Comparison of ENCODE assay signal across 8 mouse cellular contexts in genomic region chr7:116443004-116443696, GRCm38 (mm10). TPM values are rescaled to one million over a fixed set of nuclear protein-coding genes. Genes with fewer than 3 reads are reported as not detected.
A peak's percentile ranks its signal among the peaks of the same experiment; 100 is the strongest.
DNase-seq lines count a peak whose midpoint lies in the region; ATAC-seq and TF ChIP-seq lines count a peak whose summit lies in the region.

Gene Pik3c2a (minus strand): TSS chr7:116443449.

- peaks cover 3% of the 10 kb centered on the region for H3K4me1 ChIP-seq in cortical plate, adult 2 months (ENCODE audit: control insufficient read depth, insufficient read depth, low read length)

- peak within 1 kb of the TSS; percentile 88 for H3K27ac ChIP-seq in cortical plate, adult 2 months (ENCODE audit: insufficient read depth, low read length)

- TF ChIP-seq POLR2A in cortical plate, adult 2 months (IDR thresholded peaks at IDR 0.05; ENCODE audit: extremely low read depth, insufficient read depth, low read length): peak; percentile 92

- peak within 1 kb of the TSS; percentile 76 for H3K4me3 ChIP-seq in cortical plate, adult 2 months (ENCODE audit: insufficient read depth, low read length)

- peak; percentile 87 to 89 for DNase-seq in gastrocnemius, adult 8-10 months (ENCODE audit: low spot score in 2 of 2)
- DNase-seq in induced T-regulatory cell, adult 2 months (ENCODE audit: low read depth): peak; percentile 96
- DNase-seq in left cerebral cortex, adult 9 months (ENCODE audit: low spot score in 2 of 2): peak; percentile 88 to 95
- peak; percentile 95 for DNase-seq in right cerebral cortex, postnatal 14 days
- DNase-seq in urinary bladder, postnatal 36 days (ENCODE audit: low spot score in 2 of 2): peak; percentile 94 to 96

- TF ChIP-seq CTCF in cortical plate, adult 2 months (IDR thresholded peaks at IDR 0.05; ENCODE audit: extremely low read depth, insufficient read depth, low read length): no peak

- ATAC-seq in activated CD4-positive, CD25-positive, alpha-beta regulatory T cell, adult 4 months: peak; percentile 96
- peak; percentile 87 for ATAC-seq in megakaryocyte progenitor cell, adult 5-6 weeks (replicated peaks; ENCODE audit: poor library complexity)

RNA-seq across cellular contexts. Expression of gene Pik3c2a, which starts in this region (rescaled TPM):
- 10 to 100 TPM; 51.6 to 62.7 TPM for polyA plus RNA-seq in activated CD4-positive, CD25-positive, alpha-beta regulatory T cell, adult 4 months (2017; shearing (Covaris generic))
- 14.0 and 16.5 TPM in 2 replicates for polyA plus RNA-seq in cortical plate, adult 2 months (2012; rRNA removed)
- total RNA-seq in gastrocnemius, adult 8-10 months (2022): 1 to 10 TPM; 3.9 to 7.0 (median 5.7) TPM
- total RNA-seq in megakaryocyte progenitor cell, adult 5-6 weeks (2015): 16.9 and 18.0 TPM in 2 replicates
- 11.4 and 16.3 TPM in 2 replicates for total RNA-seq in megakaryocyte progenitor cell, adult 5-6 weeks (2017)

Comparison
In these comparisons a context has a peak if more than half of its experiments do, and no peak if none do; other contexts are left out.
1. Peak in every context shown above with its lines: DNase-seq, ATAC-seq, H3K4me3 ChIP-seq and H3K27ac ChIP-seq.